Mouse (Mus musculus) B cell, adult 2 months (primary cell): ENCODE measurements at regions not wholly inside any gene's neighbourhood (a gene's known extent, or its start where the extent isn't known, plus 50 kb on each side); places are given as distances from the start of the nearest gene placed in this dataset.

Experiments
- DNase-seq, 2 experiments: peaks; one replicate each; pipeline ENCODE4 v3.0.0; 2022

DNA sequence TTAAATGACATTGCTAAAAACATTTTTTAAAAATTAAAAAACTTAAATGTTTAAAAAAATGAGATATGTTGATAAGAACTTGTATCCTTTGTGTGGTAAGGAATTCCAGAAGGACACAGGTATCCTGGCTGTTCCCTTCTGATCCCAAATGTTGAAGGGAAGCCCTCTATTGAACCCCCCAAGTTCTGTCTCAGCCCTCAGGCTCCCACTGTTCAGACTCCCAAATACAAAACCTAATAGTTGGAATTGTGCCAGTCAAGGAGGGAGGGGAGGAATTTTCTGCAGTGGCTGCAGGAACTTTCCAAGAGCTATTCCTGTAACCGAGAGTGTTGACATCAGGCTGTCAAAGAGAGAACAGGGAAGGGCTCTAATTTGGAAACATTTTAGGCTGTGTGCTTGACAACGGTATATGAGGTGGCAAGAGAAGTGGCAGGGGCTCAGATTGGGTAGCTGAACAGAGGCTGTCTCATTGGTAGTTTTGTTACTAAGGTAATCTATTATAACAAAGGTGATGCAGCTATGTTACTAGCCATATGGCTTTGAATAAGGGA lies 843.8 kb upstream of the A1bg start:
- DNase-seq: no peak

DNA sequence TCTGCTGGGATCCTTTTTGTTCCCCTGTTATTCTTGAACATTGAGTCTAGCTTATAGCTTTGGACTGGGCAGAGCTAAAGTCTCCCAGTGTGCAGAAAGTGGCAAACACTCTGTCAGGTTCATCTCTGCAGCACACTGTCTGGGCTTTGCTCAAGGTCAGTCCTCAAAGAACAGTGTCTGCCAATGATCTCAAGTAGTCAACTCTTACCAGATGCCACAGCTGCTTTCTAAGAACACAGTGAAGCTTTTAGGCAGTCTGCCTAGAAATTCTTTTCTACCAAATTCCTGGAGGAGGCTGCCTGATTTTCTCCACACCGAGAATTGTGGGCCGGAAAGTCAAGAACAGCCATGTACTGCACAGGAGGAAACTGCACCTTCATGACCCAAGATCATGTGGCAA lies 831.0 kb upstream of the A1bg start:
- no peak for DNase-seq

DNA sequence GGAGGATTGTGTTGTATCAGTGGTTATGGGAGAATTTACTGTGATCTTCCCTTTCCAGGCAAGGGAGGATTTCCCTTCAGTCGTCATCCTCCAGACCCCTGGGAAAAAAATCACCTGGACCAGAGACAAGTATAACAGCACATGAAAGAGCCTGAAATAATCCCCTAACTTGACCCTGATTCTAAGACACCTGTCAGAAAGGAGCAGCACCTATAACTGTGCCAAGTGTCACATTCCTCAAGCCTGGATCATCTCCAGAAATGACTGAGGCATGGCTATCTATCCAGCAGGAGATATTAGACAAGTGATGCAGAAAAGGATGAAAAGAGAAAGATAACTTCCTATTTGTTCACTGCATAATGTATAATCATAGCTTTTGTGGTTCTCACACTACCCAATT lies 800.9 kb upstream of the A1bg start:
- DNase-seq: no peak

DNA sequence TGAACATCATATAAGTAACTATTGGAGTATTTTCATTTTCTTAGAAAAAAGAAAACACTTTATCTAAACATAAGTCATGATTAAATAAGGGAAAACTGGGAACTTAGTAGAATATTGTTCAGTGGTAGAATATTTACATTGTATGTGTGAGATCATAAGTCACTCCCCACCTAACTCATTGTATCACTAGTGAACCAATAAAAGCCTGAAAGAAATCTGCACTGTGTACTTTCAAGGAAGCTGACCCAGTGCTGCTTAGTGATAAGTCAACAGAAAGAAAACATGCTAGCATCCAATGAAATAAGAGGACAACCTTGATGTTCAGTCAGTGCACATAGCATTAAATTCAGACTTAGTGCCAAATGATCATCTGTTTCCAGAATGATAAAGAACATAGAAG lies 795.7 kb upstream of the A1bg start:
- DNase-seq: no peak

DNA sequence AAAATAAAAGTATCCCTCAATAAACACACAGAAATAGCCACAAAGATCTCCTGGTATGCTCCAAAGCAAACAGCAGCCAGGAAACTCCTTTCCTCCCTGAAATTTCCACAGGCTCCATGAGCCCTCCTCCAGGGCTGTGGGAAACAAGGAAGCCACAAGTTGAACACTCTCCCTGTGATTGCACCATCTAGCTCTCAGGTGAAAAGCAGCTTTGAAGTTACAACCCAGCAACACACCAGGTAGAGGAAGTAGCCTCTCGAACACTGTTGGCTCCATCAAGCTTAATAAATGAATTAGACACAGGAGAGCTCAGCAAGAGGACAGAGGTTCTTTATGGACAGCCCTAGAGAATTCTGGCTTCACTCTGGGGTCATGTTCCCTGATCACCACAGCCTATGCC lies 794.4 kb upstream of the A1bg start:
- no peak for DNase-seq

DNA sequence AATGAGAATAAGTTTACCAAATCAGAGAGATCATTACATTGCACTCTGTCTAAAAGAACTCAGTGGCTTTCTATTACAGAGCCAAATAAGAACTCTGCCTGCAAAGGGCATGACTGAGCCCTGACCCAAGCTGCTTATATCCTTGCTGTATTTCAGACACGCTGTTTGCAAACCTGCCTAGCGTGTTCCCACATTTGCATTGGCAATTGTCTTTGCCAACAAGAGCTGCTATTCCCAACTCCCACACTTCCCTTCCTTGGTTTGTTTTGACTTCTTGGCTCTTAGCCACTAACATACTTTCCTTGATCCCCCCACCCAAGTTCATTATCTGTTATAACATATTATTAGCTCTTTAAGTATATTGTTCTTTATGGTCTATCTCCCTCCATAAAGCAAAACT lies 791.1 kb upstream of the A1bg start:
- DNase-seq: no peak

DNA sequence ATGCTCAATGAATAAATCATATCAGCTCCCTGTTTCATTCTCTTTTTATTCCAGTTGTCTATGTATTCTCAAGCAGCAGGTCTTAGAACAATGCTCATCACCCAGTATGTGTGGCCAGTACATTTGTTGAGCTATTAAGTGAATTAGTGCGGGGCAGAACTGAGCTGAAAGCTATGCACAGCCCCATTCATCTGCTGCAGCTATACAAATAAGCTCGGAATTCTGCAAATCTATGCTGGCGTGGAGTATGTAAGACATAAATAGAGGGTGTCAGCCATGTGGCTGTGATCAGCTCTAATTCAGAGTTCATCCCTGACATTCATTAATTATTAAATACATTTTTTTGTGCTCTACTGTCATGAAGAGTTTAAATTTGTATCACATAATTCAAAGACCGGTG lies 786.1 kb upstream of the A1bg start:
- no peak for DNase-seq

DNA sequence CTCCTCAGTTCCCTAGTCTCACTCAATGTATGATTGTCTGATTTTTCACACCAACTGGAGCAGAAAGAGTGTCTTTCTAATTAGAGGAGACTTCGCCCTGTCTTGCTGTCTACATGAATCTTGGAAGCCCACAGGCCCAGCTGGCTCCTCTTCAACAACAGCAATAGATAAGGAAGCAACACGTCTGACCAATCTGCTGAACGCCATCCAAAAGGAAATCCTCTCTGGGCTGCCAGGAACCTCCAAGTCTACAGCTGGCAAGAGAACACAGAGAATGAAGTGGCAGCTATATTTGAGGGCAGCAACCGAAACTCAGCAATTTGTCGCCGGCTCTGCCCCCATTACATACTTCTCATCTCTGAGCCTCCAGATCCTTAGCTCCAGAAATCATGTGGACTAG lies 785.1 kb upstream of the A1bg start:
- DNase-seq: no peak

DNA sequence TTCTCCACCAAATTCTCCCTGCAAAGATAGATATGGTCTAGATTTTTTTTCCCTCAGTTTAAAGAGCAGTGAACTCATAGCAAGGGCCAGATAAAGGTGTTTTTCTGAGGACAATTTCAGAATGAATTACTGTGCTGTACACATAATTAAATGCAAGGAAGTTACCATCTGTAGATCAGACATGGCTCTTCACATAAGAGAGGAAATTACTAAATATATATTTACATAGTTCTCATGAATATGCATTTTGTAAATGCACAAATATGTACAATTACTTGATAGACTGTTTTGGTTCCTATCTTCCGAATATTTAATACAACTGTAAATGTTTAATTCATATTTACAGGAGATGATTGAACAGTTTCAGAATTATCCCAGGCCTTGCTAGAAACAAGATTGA lies 769.9 kb upstream of the A1bg start:
- DNase-seq: no peak

DNA sequence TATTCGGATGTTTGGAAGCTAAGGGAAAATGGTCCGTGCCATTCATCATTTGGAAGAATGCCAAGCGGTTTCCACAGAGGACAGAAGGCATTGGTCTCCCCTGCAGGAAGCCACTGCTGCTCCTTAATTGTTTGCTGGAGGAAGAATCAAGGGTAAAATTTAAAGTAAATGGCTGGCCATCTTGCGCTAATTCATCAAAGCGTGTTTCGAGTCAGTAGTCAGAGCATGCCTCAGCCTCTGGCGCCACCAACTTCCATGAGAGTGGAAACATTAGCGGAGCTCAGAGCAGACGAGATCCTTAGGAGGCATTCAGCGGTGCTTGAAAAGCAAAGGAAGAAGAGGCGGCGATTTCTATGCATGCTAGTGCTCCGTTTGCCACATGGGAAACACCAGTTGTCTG lies 767.6 kb upstream of the A1bg start:
- DNase-seq: no peak

DNA sequence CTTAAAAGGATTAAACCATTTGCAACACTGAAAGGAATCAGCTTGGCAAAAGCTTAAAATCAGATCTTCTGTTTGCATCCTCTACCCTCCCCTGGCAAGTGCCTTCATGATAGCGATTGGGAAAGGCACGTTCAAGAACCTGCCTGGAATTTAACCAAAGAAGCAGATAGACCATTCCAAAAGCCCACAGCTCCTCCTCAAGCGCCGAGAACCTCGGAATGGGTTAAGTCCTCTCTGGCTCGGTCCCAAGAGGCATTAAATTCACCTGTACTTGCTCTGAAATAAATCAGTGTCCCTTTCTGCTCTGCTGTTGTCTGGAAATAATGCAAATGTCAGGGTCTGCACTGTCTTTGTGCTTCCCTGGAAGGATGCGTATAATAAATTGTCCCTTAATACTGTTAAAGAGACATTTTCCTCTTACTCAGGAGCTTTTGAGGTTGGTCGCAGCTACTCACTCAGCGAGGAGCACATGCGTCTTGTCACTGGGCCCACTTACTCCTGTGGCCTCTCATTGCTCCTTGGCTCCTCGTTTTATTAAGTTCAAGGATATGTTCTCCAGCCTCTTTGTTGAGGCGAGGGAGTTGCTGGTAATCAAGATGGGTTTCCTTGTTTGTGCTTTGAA lies 767.1 kb upstream of the A1bg start:
- DNase-seq: no peak

DNA sequence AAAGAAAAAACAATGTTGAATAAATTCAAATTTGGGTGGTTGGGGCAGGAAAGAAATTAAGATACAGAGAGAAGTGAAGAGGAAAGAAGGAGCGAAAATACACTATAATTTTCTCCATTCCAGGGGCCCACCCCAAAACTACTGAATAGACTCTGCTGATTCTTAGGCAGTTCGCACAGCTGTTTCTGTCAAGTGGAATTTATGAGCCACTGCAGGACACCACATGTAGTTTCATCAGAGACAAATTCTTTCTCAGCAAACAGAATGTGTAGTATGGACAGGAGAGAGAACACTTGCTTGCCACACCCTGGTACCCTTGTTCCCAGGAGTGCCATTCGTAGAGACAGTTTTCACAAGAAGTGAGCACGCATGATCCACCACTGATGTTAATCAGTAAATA lies 760.2 kb upstream of the A1bg start:
- no peak for DNase-seq

DNA sequence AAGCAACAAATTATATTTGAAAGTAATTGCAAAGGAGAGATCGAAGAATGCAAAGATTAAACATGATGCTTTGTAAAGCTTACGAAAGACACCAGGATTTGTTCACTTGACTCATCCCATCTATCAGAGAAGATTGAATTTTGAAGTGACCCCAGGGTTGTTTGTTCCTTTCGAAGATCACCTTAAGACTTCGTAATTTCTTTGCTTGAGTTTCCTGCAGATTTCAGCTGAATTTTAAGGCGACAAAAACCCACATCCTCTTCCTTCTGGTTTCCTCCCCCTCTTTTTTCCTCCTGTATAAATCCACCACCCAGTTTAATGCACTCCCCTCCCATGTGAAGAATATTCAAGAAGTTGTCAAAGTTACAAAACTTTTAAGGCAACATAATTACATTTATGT lies 747.7 kb upstream of the A1bg start:
- no peak for DNase-seq

DNA sequence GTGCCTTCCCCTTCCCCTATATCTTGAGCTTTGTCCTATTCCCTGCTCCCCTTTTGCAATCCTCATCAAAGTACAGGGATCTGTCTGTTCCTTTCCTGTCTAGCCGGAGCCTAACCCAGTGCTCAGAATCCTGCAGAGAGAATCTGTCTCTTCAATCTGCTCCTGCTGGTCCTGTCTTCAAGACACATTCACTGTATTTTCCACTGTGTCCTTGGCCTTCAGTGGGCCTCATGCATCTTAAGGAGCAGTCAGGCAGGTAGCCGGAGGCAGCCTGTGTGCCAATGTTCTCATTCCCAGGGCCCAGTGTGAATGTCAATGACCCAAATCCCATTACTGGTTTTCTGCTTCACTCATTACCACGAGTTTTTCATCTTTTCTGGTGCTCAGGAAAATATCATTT lies 737.8 kb upstream of the A1bg start:
- DNase-seq: no peak

DNA sequence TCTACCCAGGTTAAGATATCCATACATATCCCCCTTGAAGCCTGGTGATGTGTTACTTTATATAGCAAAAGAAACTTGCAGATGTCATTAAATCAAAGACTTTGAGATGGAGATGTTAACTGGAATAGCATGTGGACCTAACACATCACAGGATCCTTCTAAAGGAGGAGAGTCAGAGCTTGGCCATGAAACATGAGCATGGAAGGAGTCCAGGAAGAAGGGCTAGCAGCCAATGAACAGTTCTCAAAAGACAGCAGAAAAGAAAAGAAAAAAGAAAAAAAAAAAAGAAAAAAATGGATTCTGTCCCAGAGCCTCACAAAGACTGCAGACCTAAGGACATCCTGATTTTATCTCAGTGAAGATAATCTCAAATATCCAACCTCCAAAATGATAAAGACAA lies 734.1 kb upstream of the A1bg start:
- DNase-seq: no peak

DNA sequence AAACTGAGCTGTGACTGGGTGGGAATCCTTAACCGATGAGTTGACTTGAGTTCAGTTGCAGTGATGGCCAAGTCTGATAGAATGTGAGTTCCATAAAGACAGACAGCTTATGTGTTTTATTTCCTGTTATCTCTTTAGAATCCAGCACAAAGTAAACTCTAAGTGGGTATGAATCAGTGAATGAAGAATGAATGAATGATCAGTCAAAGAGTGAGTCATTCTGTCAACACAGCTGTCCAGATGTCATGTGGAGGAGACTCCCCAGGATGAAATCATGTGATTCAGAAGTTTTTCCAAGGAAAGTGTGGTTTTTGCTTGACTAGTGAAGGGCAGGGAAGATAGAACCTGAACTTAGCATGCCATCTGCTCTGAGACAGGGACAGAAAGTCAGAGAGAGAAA lies 732.0 kb upstream of the A1bg start:
- DNase-seq: no peak

DNA sequence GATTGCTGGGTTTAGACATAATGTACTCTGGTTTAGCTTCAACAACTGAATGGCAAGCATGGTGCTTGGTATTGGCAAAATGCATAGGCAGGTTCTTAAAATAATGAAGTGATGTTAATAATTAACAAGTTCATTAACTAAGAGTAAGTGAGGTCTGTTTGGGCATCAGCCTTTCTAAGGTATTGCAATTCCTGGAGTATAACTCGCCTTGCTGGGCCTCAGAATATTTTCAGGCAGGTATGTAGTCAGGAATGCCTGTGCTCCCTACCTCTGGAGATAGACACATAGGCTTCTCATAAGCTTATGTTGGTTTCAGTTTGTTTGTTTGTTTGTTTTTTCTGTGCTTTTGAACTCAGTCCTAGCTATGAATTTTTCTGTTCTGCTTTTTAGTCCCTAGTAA lies 731.0 kb upstream of the A1bg start:
- no peak for DNase-seq

DNA sequence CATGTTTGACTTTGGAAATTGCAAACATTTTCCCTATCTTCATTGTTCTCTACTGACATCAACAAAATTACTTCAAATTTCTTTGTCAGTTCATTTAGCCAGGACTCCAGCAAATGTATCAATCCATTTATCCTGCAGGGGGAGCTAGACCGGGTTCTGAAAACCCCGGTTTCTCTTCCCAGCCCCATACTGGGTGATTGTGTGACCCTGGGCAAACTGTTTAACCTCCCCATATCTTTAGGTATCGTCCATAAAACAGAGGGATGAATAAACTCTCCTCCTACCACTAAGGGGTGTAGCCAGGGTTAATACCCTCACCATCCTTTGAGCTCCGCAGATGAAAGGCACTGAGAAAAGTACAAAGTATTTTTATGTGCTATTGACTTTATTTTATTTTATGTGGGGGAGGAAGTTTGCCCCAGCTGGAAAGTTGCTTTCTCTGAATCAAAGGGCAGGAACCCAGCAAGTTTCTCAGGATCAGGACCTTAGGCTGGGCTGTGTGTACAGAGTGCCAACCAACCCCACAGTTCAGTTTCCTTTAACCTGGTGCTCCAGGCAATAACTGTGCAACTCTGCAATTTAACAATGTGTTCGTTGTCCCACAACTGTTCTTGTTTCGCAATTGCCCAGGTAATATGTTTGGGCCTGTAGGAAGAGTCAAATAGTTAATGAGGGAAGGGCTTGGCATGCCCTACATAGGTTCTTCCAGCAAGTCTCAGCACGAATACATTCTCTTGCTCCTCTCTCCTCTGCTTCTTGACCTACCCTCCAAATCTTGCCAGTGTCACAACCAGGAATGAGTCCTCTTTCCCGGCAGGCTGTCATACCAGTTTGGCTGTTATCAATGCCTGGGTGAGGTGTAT lies 696.1 kb upstream of the A1bg start:
- peak in 1 of 2 experiments; percentile 9 for DNase-seq

DNA sequence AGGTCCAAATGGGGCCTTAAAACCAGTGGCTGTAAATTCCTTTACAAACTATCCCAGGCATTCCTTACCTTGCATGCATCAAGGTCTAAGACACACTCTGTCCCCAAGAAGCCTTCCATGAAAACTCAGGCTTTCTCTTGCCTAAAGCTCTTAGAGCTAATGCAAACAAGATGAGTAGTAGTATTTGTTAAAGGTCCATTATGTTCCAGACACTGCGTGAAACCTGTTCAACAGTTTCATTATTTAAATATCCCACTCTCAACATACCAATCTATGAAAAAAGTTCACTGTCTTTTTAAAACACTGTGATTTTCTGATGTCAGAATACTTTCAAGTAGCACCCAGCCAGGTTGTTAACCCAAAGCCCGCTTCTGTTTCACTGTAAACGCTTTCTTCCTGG lies 687.9 kb upstream of the A1bg start:
- no peak for DNase-seq

DNA sequence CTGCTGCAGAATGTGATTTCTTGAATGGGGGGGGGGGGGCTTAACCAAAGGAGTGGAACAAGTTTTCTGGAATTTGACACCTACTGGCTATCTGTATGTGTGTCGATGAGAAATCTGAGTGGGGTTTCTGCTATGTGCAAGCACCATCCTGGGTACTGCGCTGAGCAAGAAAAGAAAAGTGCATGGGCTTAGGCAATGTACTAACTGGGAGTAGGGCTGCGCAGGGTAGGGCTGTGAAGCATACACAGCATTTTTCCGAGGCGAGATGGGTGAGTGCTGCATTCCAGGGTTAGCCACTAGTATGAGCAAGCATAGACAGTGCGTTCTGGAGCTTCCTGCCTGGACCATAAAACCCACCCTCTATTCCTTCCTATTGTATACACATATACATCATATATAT lies 686.8 kb upstream of the A1bg start:
- no peak for DNase-seq

DNA sequence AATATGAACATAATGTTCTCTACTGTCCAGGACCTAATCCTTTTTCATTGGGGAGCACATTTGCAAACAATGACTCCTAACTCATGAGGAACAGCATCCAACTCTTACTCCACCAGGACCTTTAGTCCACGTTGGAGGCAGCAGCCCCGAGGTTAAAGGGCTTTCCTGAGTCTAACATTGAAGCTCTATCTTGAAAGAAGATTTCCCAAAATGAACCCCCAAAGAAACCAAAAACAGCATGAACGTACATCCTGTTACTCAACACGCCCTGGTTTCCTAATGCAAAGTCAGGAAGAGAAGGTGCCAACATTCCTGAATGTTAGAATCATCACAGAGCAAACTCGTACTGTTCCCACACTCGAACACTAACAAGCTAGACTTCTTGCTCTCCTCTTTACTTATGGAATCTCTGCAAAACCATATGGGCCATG lies 685.5 kb upstream of the A1bg start:
- DNase-seq: no peak

DNA sequence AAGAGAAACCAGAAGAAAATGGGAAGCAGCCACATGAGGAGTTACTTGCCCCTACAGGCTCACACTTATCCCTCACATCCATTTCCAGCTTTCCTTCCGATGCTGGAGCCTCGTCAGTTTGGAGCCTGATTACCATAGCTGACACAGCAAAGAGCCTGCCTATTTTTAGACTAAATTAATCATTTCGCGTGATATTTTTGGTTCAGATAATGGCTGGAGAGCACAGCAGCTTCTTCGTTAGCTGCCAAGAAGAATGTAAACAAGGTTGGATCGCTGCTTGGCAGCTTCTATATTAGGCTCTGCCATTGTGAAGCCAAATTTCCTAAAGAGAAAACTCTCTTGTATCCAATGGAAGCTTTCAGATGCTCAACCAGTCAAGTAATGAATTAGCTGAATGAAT lies 676.9 kb upstream of the A1bg start:
- DNase-seq: no peak

DNA sequence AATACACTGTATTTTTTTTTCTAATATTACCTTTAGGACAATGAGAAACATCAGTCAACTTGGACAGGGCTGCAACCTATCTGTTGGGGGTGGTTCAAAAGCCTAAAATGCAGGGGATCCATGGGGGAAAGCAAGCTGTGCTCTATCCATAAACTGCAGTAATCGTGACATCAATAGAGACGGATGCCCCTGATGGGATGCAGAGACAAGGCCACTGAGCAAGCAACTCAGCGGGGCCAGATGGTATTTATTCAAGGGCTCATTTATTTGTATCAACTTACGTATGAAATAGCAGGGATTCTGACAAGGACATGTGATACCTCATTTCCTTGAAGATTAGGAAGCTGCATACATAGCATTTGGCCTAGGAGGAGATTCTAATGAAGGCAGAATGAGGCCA lies 673.5 kb upstream of the A1bg start:
- DNase-seq: no peak

DNA sequence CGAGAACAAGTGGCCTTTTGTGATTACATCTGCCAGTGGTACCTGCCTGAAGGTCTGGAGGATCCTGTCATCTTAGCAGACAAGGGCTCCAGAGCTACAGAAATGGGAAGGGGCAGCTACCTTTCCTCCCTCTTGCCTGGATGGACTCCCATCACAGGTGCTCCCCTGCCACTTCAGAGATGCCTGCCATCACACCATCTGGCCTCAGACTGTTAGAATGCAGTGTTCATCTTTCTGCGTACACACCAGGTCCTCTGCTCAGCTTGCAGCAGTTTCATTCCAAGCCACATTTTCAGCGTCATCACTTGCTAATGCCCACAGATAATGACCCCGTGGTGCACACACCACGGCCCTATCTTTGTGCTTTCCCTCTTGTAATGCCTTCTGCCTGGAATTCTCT lies 666.1 kb upstream of the A1bg start:
- no peak for DNase-seq

DNA sequence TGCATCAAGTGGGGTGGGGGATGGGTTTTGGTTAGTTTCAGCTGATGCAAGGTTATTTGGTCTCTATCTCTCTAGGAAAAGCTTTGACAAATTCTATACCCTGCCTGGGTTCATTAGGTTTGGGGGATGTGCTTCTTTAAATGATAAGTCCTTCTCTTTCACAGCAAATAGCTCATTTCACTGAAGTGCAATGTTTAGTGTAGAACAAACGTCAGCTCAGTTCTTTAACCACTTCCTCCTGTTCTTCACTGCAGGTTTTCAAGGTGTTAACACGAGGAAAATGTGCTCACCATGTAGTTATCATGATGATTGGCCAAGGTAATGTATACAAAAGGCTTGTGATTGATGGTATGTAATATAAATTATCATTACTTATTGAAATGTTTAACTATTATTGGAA lies 659.5 kb upstream of the A1bg start:
- no peak for DNase-seq
